Mouse (Mus musculus): Measurements from ENCODE around the gene Sema4g.

Sema4g gene

GRCm38 (mm10) chr19:45003740-45004516 lies 15.0 kb downstream of the Sema4g start:
- no peak for DNase-seq (ENCODE audit: low read depth in 1 of 2, low spot score in 2 of 2)

- DNase-seq (ENCODE audit: low read depth in 1 of 2, low spot score in 2 of 2): peak; percentile 52 to 78
These were observed 16.5 kb downstream of the Sema4g start, which contains the start of gene Twnk for GRCm38 (mm10) chr19:45005444-45005843. TSS of gene Twnk (plus strand) at chr19:45005663.

- peak; percentile 86 to 95 for DNase-seq (ENCODE audit: low read depth in 1 of 2, low spot score in 2 of 2)
These were observed 17.2 kb downstream of the Sema4g start, which contains the start of gene Mrpl43 for GRCm38 (mm10) chr19:45005957-45006712. TSS of gene Mrpl43 (minus strand) at chr19:45006442.

- no peak for DNase-seq (ENCODE audit: low read depth in 1 of 2, low spot score in 2 of 2)
These were observed 18.1 kb downstream of the Sema4g start for GRCm38 (mm10) chr19:45007021-45007420.

GRCm38 (mm10) chr19:45007425-45008191 lies 18.7 kb downstream of the Sema4g start:
- DNase-seq (ENCODE audit: low read depth in 1 of 2, low spot score in 2 of 2): no peak

GRCm38 (mm10) chr19:45010646-45011045 lies 21.7 kb downstream of the Sema4g start:
- no peak for DNase-seq (ENCODE audit: low read depth in 1 of 2, low spot score in 2 of 2)

- DNase-seq (ENCODE audit: low read depth in 1 of 2, low spot score in 2 of 2): no peak
These were observed 23.3 kb downstream of the Sema4g start for GRCm38 (mm10) chr19:45012219-45012618.

GRCm38 (mm10) chr19:45012636-45013035 lies 23.7 kb downstream of the Sema4g start:
- no peak for DNase-seq (ENCODE audit: low read depth in 1 of 2, low spot score in 2 of 2)

- DNase-seq (ENCODE audit: low read depth in 1 of 2, low spot score in 2 of 2): no peak
These were observed 24.8 kb downstream of the Sema4g start for GRCm38 (mm10) chr19:45013581-45014225.

- no peak for DNase-seq (ENCODE audit: low read depth in 1 of 2, low spot score in 2 of 2)
These were observed 25.6 kb downstream of the Sema4g start, which contains the start of gene Lzts2 for GRCm38 (mm10) chr19:45014335-45014971. TSS of gene Lzts2 (plus strand) at chr19:45014414.

GRCm38 (mm10) chr19:45014981-45015402 lies 26.1 kb downstream of the Sema4g start:
- DNase-seq (ENCODE audit: low read depth in 1 of 2, low spot score in 2 of 2): no peak

- DNase-seq (ENCODE audit: low read depth in 1 of 2, low spot score in 2 of 2): no peak
These were observed 26.8 kb downstream of the Sema4g start for GRCm38 (mm10) chr19:45015518-45016281.

- DNase-seq (ENCODE audit: low read depth in 1 of 2, low spot score in 2 of 2): no peak
These were observed 27.7 kb downstream of the Sema4g start for GRCm38 (mm10) chr19:45016341-45017215.

- no peak for DNase-seq (ENCODE audit: low read depth in 1 of 2, low spot score in 2 of 2)
These were observed 28.4 kb downstream of the Sema4g start for GRCm38 (mm10) chr19:45017216-45017771.

- peak in 1 of 2 experiments; percentile 17 for DNase-seq (ENCODE audit: low read depth in 1 of 2, low spot score in 2 of 2)
These were observed 29.0 kb downstream of the Sema4g start for GRCm38 (mm10) chr19:45017909-45018308.

GRCm38 (mm10) chr19:45018351-45018831 lies 29.5 kb downstream of the Sema4g start:
- DNase-seq (ENCODE audit: low read depth in 1 of 2, low spot score in 2 of 2): no peak

GRCm38 (mm10) chr19:45020348-45020747 lies 31.4 kb downstream of the Sema4g start:
- DNase-seq (ENCODE audit: low read depth in 1 of 2, low spot score in 2 of 2): no peak

- DNase-seq (ENCODE audit: low read depth in 1 of 2, low spot score in 2 of 2): no peak
These were observed 32.5 kb downstream of the Sema4g start for GRCm38 (mm10) chr19:45021362-45021761.
